Mouse (Mus musculus) gastrocnemius, postnatal 25 days (tissue): ENCODE data around the gene Tshz2. TPM values are rescaled to one million over a fixed set of nuclear protein-coding genes. Genes with fewer than 3 reads are reported as not detected.

Source experiments
- DNase-seq: peaks from one replicate; pipeline ENCODE4 v3.0.0; 2022
- total RNA-seq, 2 experiments: library from RNA; stranded (reverse); gene quantifications; 1 replicate in 1 of 2; 2 replicates in 1 of 2; pipeline ENCODE4 v1.2.3; 2021

Gene Tshz2
- total RNA-seq, 2 experiments from 2014 or later, result 11.5 to 13.7 TPM

DNA sequence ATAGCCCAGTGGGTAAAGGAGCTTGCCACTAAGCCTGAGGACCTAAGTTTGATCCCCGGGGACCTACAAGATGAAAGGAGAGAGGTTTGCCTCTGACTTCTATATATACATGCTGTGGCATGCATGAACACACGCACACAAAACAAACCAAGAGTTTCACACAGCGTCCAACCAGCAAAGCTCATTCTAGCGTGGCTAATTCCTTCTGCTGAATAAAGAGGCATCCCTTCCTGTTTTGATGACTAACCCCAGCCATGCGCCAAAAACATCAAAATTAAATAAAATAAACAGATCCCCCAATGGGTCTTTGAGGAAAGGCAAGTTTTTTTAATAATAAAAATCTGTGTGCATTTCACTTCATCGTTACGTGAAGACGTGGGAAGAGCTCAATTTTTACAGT lies 379.0 kb downstream of the Tshz2 start:
- DNase-seq, result no peak

DNA sequence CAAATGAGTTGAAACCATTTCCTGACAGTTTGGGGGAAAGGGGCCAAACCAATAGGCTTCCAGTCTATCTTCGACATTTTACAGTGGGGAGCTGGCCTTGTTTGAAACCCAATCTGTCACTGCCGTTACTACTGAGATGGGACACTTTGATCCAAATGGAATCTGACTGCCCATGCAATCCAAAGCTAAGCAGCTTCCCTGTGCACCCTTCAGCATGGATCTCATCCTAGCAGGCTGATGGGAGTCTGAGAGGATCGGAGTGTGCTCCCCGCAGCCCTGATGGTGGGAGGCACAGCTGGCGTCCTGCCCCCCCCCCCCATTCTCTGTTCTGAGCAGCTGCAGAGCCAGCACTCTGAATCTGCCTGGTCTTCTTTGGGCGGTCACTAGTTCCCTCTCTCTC lies 384.5 kb downstream of the Tshz2 start:
- DNase-seq, result no peak

DNA sequence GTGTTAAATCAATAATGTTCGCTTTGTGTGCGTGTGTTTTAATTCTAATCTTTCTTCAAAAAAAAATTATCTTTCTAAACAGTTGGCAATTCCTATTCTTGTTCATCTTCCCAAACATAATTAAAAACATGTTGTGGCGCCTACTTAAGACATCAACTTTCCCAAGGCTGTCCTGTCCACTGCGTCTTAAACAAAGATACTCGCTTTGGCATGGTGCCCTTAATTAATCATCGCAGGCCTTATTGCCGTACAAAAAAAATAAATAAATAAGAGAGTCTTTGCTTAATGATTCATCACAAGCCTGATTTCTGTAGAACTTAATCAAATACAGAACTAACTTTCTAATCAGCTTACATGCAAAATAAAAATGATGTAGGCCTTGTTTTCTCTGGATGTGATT lies 385.1 kb downstream of the Tshz2 start:
- DNase-seq, result no peak

- DNase-seq, result no peak
Observed at GRCm38 (mm10) chr2:170022953-170023352, 390.1 kb downstream of the Tshz2 start.

DNA sequence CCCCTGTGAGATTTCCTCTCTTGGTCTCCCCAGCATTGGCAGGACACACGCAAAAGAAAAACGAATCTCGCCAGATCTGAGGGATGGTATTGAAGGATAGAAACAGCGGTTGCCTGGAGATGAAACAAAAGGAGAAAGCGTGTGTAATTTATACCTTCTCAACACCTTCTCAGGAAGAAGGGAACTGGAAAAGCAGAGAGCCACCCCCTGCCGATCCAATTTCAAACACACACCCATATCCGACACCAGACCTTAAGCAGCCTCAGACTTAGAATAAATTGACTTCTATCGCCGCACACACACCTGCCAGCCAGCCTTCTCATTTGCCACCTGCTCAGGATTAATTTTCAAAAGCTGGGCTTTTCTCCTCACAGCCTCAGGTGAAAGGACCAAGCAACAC lies 390.9 kb downstream of the Tshz2 start:
- DNase-seq, result no peak

DNA sequence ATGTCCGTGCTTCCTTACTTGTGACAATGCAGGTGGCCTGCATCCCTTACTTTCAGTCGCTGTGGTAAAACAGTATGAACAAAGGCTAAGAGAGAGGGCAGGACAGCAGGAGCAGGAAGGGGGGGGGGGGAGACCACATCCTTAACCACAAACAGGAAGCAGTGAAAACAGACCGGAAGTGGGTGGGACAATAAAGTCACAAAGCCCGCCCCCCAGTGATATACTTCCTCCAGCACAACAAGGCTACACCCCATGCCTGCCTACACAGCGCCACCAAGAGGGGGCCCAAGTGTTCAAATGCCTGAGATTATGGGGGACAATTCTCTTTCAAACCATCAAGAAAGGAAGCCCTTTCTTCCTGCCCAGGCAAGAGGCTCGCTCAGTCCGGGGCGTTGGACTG lies 392.1 kb downstream of the Tshz2 start:
- DNase-seq, result no peak

- DNase-seq, result no peak
Observed at GRCm38 (mm10) chr2:170025896-170026295, 393.1 kb downstream of the Tshz2 start.

DNA sequence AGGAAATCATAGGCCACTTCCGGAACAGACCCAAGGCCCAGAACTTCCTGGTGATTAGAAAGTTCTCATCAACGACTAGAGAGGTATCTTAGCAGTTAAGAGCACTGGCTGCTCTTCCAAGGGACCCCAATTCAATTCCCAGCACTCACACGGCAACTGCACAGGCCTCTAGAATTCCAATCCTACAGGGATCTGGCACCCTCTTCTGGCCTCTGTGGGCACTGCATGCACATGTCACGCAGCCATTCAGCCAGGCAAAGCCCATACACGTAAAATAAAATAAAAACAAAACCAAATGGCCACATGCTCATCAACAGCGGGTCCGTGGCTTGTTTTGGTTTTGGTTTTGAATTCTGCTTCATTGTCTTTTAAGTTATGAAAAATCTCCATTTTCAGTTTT lies 395.0 kb downstream of the Tshz2 start:
- no peak for DNase-seq

- no peak for DNase-seq
Observed at GRCm38 (mm10) chr2:170028488-170029303, 395.9 kb downstream of the Tshz2 start.

DNA sequence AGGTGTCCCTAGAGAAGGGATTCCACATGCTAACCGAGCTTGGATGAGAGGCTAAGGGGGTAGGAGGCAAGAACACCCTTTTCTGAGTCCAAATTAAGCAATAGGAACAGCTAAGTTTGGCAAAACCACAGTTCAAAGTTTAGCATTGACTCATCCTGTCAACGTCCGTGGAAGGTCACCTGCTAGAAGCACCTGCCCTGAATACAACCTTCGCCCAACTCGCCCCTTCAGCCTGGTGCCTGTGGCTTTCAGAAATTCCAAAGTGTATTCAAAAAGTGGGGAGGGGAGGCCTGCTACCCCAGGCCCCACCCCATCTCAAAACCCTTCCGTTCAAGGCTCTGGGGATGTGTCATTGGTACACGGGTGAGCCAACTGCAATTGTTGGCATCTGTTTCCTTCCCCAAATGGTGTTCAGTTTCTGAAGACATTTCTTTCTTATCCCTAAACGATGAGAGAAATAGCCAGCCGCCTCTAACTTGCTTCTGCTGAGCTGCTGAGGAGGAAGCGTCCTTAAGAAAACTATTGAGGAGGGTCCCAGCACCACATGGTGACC lies 396.6 kb downstream of the Tshz2 start:
- DNase-seq, result no peak

DNA sequence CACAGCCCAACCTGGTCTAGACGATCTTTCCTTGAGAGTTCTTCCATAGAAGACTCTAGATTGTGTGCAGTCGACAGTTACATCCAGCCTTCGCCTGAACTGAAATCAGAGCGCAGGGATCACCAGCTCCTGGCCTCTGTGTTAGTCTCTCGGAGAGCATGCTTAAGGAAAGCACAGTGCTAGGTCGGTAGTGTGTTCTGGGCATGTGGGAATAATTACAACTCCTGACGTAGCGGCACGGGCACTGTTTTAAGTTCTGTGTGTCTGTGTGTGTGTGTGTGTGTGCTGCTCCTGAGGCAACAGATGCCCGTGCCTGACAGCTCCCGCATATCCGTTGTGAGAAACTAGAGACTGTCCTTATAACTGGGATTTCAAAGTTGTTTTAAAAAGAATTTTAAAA lies 398.4 kb downstream of the Tshz2 start:
- no peak for DNase-seq

- no peak for DNase-seq
Observed at GRCm38 (mm10) chr2:170031872-170032271, 399.1 kb downstream of the Tshz2 start.

DNA sequence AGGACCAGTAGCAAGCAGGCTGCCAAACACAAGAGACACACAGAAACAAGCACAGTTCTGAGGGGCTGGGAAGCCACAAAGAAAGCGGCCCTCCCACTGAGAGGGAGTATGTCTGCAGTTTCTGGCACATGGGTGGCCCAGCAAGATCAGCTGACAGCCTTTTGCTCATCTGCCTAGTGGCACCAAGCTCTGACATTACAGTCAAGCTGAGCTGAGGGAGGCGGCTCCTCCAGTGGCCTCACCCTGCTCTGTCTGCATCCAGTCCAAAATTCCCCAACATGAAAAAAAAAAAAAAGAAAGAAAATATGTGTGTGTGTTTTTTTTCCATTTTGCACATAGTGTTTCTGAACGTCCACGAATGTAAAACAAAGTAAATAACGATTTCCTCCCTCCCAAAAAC lies 400.4 kb downstream of the Tshz2 start:
- DNase-seq, result no peak

- no peak for DNase-seq
Observed at GRCm38 (mm10) chr2:170034794-170035193, 402.0 kb downstream of the Tshz2 start.

GRCm38 (mm10) chr2:170036791-170037241 lies 404.0 kb downstream of the Tshz2 start:
- DNase-seq, result no peak

DNA sequence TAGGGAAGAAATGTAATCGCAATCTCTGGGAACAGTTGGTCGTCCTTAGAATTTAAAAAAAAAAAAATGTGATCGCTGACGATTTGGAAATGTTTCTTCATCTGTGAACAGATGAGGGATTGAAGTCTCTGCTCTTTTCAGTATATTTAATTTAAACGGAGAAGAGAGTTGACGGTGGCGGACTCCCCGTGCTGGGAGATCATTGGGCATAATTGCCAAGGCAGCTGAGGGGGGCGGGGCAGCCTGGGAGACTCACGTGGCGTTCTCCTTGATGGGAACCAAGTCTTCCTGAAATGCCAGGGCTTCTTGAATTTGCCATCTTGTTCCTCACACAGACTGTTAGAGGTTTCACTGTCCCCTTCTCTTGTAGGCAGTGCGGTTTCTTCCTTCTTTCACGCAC lies 404.5 kb downstream of the Tshz2 start:
- no peak for DNase-seq

DNA sequence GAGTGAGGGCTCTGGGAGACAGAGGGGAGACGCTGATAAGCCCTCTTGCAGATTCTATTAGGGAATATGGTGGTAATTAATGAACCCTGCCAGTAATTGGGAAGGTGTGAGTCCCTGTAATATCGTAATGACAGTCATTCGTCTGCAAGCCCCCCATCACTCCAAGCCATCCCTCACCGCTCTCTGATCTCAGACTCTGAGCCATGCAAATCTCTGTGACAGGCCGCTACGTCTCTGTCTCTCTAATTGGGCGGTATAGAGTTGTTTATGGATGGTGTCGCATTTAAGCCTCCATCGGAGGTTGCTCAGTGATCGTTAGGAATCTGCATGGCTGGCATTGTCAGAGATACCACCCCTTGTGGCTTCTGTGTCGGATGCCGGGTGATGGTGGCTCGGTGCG lies 407.0 kb downstream of the Tshz2 start:
- no peak for DNase-seq

GRCm38 (mm10) chr2:170041101-170041500 lies 408.3 kb downstream of the Tshz2 start:
- peak; percentile 87 for DNase-seq

- no peak for DNase-seq
Observed at GRCm38 (mm10) chr2:170042471-170043213, 409.8 kb downstream of the Tshz2 start.

DNA sequence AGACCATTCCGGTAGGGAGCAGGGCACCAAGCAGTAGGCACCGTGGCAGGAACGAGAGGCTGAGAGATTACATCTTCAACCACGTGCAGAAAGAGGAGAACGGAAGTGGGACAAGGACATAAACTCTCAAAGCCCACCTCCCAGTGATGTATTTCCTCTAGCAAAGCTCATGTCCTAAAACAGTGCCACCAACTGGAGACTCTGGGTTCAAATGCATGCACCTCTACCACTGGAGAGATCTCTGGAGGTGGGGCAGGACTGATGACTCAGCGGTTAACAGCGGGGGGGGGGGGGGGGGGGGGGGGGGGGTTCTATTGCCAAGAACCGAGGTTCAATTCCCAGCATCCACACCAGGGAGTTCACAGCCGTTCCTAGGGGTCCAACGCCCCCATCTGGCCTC lies 410.5 kb downstream of the Tshz2 start:
- DNase-seq, result no peak

- no peak for DNase-seq
Observed at GRCm38 (mm10) chr2:170045896-170046295, 413.1 kb downstream of the Tshz2 start.

DNA sequence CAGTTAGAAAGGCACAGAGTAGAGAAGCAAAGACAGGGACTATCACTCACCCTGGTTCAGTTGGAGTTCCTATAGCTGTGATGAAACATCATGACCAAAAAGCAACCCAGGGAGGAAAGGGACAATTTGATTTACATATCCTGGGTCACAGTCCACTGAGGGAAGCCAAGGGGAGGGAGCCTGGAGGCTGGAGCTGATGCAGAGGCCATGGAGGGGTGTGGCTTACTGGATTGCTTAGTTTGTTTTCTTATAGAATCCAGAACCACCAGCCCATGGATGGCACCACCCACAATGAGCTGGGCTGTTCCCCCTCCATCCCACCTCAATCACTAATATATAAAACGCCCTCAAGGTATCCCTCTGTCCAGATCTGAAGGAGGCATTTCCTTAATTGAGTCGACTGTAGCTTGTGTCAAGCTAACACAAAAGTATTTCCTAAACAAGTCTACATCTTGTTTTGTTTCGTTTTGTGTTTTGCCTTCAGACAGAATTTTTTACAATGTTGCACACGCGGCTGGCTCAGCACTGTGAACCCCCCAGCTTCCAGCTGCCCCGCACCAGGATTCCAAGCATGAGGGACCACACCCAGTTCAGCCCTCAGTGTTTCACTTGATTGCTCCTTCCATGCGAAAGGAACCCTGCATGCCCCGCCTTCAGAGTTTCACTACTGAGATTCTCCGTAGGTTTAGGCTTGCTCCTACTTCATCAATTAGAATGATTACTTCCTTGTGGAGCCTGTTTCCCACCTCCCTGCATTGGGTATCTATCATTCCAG lies 413.7 kb downstream of the Tshz2 start:
- no peak for DNase-seq

- DNase-seq, result no peak
Observed at GRCm38 (mm10) chr2:170048831-170049230, 416.0 kb downstream of the Tshz2 start.
